Comparison of ENCODE assay signal across 20 mouse cellular contexts in genomic region chr12:4342087-4342486, GRCm38 (mm10).
DNase-seq lines count a peak whose midpoint lies in the region; ATAC-seq lines count a peak whose summit lies in the region.
"Had no signal": no experiment of that assay in that cellular context is flagged by ENCODE, and none has a peak within 500 bp of the region (broad histone marks: within the 10 kb centered on the region; RNA-seq: fewer than 3 reads in every experiment).

No protein-coding gene starts in this region.

- no peak overlapping the region for H3K9ac ChIP-seq in midbrain, embryonic 16.5 days (ENCODE audit: low read depth, low read length)
- H3K9ac ChIP-seq: embryonic facial prominence, embryonic 13.5 days; intestine, embryonic 15.5 days; lung, embryonic 14.5 days had no signal

- no peaks in the 10 kb centered on the region for H3K9me3 ChIP-seq in midbrain, embryonic 16.5 days (replicated peaks; ENCODE audit: control insufficient read depth, low read length, poor library complexity, severe bottlenecking)
- H3K9me3 ChIP-seq: embryonic facial prominence, embryonic 13.5 days; intestine, embryonic 15.5 days had no signal

- intact Hi-C loops in left cerebral cortex, postnatal 4 days (cut with DNase I): no loop called here

- WGBS in midbrain, embryonic 16.5 days: 69% methylated on average over 3 of the region's 3 CpGs

- H3K4me1 ChIP-seq in midbrain, embryonic 16.5 days (ENCODE audit: control insufficient read depth, insufficient read depth, low read length): peaks cover 3% of the 10 kb centered on the region; the same call in 1 of the 2 replicates
- H3K4me1 ChIP-seq: intestine, embryonic 15.5 days had no signal

- DNase-seq in cerebellum, adult 18-20 months: peak; percentile 30 to 48
- no peak for DNase-seq in cerebellum, adult 11-12 months
- peak; percentile 8 for DNase-seq in left cerebral cortex, postnatal 4 days
- no peak for DNase-seq in left cerebral cortex, adult 9 months (ENCODE audit: low spot score in 2 of 2)
- DNase-seq in cerebellum, postnatal 36 days: peak; percentile 40 to 46
- no peak for DNase-seq in frontal cortex, adult 2 months (ENCODE audit: extremely low spot score in 1 of 2, low spot score in 1 of 2)
- DNase-seq in embryo, embryonic 9.5 days (ENCODE audit: extremely low spot score): no peak
- DNase-seq: adrenal gland, postnatal 36 days; gastrocnemius, postnatal 10 days; heart, postnatal 10 days; kidney, postnatal 10 days; lung, embryonic 14.5 days; spleen, adult 18-20 months had no signal

- H3K4me2 ChIP-seq in midbrain, embryonic 16.5 days (ENCODE audit: low read length): no peak overlapping the region
- H3K4me2 ChIP-seq: embryonic facial prominence, embryonic 13.5 days; intestine, embryonic 15.5 days; liver, embryonic 11.5 days; lung, embryonic 14.5 days had no signal

- peak; percentile 54; the same call in 1 of the 2 replicates for ATAC-seq in midbrain, embryonic 16.5 days
- ATAC-seq: activated CD4-positive, CD25-positive, alpha-beta regulatory T cell, adult 4 months; intestine, embryonic 15.5 days had no signal

- no peak overlapping the region for H3K27ac ChIP-seq in midbrain, embryonic 16.5 days (ENCODE audit: low read length)
- H3K27ac ChIP-seq: embryonic facial prominence, embryonic 13.5 days; intestine, embryonic 15.5 days had no signal

- H3K36me3 ChIP-seq in midbrain, embryonic 16.5 days (ENCODE audit: control insufficient read depth, insufficient read depth, low read length): no peaks in the 10 kb centered on the region
- H3K36me3 ChIP-seq: embryonic facial prominence, embryonic 13.5 days; intestine, embryonic 15.5 days had no signal

- H3K27me3 ChIP-seq in midbrain, embryonic 16.5 days (ENCODE audit: control insufficient read depth, insufficient read depth, low read depth, low read length): no peaks in the 10 kb centered on the region
- H3K27me3 ChIP-seq: CH12.LX; embryonic facial prominence, embryonic 13.5 days; intestine, embryonic 15.5 days had no signal

- no peak overlapping the region for H3K4me3 ChIP-seq in midbrain, embryonic 16.5 days (ENCODE audit: low read depth, low read length)
- H3K4me3 ChIP-seq: embryonic facial prominence, embryonic 13.5 days; intestine, embryonic 15.5 days; myocyte had no signal

Comparison
In these comparisons a context has a peak if more than half of its experiments do, and no peak if none do; other contexts are left out.
1. DNase-seq: peak in cerebellum, adult 18-20 months (2 of 2), left cerebral cortex, postnatal 4 days (single experiment) and cerebellum, postnatal 36 days (2 of 2); none in cerebellum, adult 11-12 months (single experiment), left cerebral cortex, adult 9 months (0 of 2), frontal cortex, adult 2 months (0 of 2) and embryo, embryonic 9.5 days (single experiment).